Mouse (Mus musculus): Measurements from ENCODE around the gene Map6. TPM values are rescaled to one million over a fixed set of nuclear protein-coding genes. Genes with fewer than 3 reads are reported as not detected.

Map6 gene
- total RNA-seq (2014; fragmentation: Nextera tagmentation) (not detected in 2 replicates), total RNA-seq (2017) (not detected in 2 replicates)

GRCm38 (mm10) chr7:99267251-99267896, at the start of gene Map6:
TSS of gene Map6 (plus strand) at chr7:99267447.
- ATAC-seq (replicated peaks; ENCODE audit: poor library complexity, severe bottlenecking), result no peak

DNA sequence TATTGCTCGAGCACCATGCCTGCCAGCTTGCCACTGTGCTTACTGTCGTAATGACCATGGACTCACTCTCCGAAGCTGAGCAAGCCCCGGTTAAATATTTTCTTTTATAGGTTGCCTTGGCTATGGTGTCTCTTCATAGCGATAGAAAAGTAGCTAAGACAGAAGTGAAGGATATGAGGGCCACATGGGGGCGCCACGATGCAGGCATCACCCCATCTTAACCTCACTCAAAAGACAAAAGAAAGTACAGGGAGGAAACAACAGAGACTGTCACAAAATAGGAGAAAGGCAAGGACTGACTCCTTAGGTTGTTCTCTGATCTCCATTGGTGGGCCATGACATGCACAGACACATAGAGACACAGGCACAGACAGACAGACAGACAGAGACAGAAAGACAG, 43.0 kb upstream of the Map6 start:
- ATAC-seq (replicated peaks; ENCODE audit: poor library complexity, severe bottlenecking), result no peak; the same call in 1 of the 2 replicates

DNA sequence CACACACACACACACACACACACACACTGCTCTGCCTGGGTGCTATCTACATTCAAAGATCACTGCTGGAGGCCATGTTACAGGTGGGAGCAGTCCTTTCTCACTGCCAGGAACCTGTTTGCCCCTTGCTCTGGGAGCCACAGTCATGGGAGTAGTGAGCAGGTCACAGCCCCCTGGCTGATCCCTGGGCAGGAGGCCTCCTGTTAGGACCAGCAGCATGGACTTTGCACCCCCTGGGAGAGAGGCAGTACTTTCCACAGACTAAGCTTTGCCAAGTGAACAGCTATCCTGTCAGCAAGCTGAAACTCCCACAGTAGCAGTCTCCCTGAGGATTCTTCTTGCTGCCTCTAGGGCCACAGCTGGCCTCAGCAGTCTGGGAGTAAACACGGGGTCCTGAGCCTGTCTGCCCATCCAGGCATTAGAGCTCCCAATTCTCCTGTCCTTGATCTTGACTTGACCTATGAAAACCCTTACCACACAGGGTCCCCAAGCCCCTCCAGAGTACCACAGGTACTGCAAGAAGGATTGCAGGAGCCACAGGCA, 42.5 kb upstream of the Map6 start:
- no peak for ATAC-seq (replicated peaks; ENCODE audit: poor library complexity, severe bottlenecking)

DNA sequence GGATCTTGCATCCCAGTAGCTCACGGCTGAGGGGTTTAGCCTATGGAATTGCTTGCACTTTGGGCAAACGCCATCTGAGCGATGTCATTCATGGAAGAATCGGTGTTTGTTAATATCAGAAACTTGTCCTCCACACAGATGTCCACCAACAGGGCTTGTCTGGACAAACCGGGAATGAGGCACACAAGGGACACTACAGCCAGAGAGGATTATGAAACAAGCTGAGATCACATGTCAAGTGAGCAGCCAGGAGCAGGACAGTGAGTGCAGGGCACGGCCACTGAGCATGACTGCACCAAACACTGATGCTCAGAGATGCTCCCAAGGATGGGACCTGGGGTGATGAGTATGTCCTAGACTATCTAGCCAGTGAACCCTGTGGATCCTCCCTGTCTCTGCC, 41.8 kb upstream of the Map6 start:
- no peak for ATAC-seq (replicated peaks; ENCODE audit: poor library complexity, severe bottlenecking)

- no peak for ATAC-seq (replicated peaks; ENCODE audit: poor library complexity, severe bottlenecking)
These were observed 40.6 kb upstream of the Map6 start for GRCm38 (mm10) chr7:99226662-99227061.

- no peak for ATAC-seq (replicated peaks; ENCODE audit: poor library complexity, severe bottlenecking)
These were observed 40.0 kb upstream of the Map6 start for GRCm38 (mm10) chr7:99227267-99227666.

DNA sequence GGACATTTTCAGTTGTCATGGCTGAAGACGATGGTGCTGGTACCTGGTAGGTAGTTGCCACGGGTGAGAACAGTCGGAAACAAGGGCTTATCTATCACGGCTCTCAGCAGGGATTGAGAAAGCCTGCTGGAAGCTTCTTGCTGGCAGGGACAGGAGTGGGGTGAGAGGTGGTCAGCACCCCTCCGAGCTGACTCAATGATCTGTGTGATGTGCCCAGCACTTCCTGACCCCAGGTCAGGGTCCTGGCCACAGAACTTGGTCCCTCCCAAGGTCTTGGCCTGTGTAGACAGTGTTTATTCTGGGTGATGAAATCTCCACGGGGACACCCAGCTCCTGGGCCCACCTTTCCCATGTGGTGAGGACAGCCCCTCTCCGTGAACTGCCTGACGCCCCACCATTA, 38.4 kb upstream of the Map6 start:
- ATAC-seq (replicated peaks; ENCODE audit: poor library complexity, severe bottlenecking), result no peak

- peak; percentile 80 for ATAC-seq (replicated peaks; ENCODE audit: poor library complexity, severe bottlenecking)
These were observed 37.8 kb upstream of the Map6 start for GRCm38 (mm10) chr7:99229411-99229810.

- ATAC-seq (replicated peaks; ENCODE audit: poor library complexity, severe bottlenecking), result no peak
These were observed 37.0 kb upstream of the Map6 start for GRCm38 (mm10) chr7:99230061-99230747.

- no peak for ATAC-seq (replicated peaks; ENCODE audit: poor library complexity, severe bottlenecking)
These were observed 34.7 kb upstream of the Map6 start for GRCm38 (mm10) chr7:99232571-99232970.

GRCm38 (mm10) chr7:99234916-99235315, 32.3 kb upstream of the Map6 start:
- no peak for ATAC-seq (replicated peaks; ENCODE audit: poor library complexity, severe bottlenecking)

DNA sequence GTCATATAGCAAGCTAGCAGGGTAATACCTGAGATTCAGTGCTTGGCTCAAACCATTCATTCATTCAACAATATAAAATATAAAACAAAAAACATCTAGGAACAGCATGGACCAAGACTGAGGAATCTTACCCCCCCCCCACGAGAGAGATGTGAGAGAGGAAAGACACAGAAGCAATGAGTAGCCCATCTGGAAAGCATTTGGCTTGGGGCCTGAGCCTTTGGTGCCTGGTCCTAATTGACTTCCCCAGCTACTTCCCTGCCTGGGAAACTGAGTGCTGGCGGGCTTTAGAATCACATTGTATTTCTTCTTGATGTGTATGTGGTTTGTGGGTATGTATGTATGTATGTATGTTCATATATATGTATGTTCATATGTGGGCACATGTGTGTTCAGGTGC, 31.6 kb upstream of the Map6 start:
- no peak for ATAC-seq (replicated peaks; ENCODE audit: poor library complexity, severe bottlenecking)

GRCm38 (mm10) chr7:99236888-99237660, 30.2 kb upstream of the Map6 start:
- ATAC-seq (replicated peaks; ENCODE audit: poor library complexity, severe bottlenecking), result no peak

GRCm38 (mm10) chr7:99238417-99238816, 28.8 kb upstream of the Map6 start, which contains the start of gene Mogat2:
TSS of gene Mogat2 (minus strand) at chr7:99238619.
- ATAC-seq (replicated peaks; ENCODE audit: poor library complexity, severe bottlenecking), result peak; percentile 84

GRCm38 (mm10) chr7:99242097-99242496, 25.1 kb upstream of the Map6 start:
- ATAC-seq (replicated peaks; ENCODE audit: poor library complexity, severe bottlenecking), result no peak

- peak; percentile 70 for ATAC-seq (replicated peaks; ENCODE audit: poor library complexity, severe bottlenecking)
These were observed 19.0 kb upstream of the Map6 start for GRCm38 (mm10) chr7:99248157-99248742.

DNA sequence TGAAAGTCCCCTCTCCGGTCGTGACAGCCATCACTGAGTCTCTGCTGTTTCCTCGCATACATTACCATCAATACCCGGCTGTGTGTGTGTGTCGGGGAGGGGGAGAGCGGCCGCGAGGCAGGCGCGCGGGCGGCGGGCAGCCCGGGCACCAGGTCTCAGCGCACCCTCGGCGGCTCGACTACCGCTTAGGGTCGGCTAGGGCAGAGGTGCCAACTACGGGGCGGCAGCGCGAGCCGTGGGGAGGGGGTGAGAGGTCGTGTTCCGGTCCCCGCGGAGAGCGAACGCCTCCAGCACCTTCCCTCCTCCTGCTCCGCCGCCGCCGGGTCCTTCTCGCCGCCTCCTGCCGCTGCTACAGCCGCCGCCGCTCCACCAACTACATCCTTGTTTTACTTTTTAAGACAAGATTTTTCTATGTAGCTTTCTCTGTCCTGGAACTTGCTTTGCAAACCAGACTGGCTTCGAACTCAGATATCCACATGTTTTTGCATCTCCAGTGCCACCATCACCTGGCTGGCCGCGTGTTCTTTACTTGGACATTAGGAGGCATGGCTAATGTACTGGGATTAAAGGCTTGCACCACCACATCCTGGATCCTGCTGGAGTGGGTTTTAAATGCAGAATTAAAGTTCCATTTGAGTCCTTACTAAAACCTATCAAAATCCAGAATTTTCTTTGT, 18.2 kb upstream of the Map6 start:
- peak; percentile 66 for ATAC-seq (replicated peaks; ENCODE audit: poor library complexity, severe bottlenecking)

- ATAC-seq (replicated peaks; ENCODE audit: poor library complexity, severe bottlenecking), result peak; percentile 43
These were observed 17.7 kb upstream of the Map6 start for GRCm38 (mm10) chr7:99249582-99249911.

DNA sequence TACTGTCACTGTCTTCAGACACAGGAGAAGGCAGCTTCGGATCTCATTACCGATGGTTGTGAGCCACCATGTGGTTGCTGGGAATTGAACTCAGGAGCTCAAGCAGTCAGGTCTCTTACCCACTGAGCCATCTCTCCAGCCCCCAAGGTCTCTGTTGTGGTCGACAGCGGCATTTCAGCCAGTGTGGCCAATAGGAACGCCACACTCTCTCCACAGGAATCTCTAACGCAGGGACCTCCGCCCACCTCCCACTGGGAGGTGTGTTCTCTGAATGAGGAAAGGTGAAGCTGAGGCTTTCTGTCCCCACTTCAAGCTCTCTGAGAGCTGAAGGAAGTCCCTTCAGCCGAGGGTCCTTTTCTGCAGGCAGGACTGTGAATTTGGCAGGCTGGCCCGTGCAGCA, 16.9 kb upstream of the Map6 start:
- ATAC-seq (replicated peaks; ENCODE audit: poor library complexity, severe bottlenecking), result no peak

GRCm38 (mm10) chr7:99255006-99255405, 12.2 kb upstream of the Map6 start:
- peak; percentile 23; the same call in 1 of the 2 replicates for ATAC-seq (replicated peaks; ENCODE audit: poor library complexity, severe bottlenecking)

Data from granulocyte monocyte progenitor cell, adult 5-6 weeks (primary cell).